Mouse (Mus musculus): ENCODE data around the gene Serping1. TPM values are rescaled to one million over a fixed set of nuclear protein-coding genes. Genes with fewer than 3 reads are reported as not detected.
"Not testable (repeated sequence)": the region's sequence is repeated elsewhere in the genome, so short reads cannot be mapped to it uniquely, and the experiment has no call there.

The Serping1 gene
- total and polyA plus RNA-seq, 3 experiments = not detected

GRCm38 (mm10) chr2:84731206-84731605 is 44.0 kb downstream of the Serping1 start:
- Histone ChIP-seq H3K9me3 (replicated peaks; ENCODE audit: low read length) (no peaks in the 10 kb centered on the region), H3K9ac (ENCODE audit: insufficient read depth, low read depth) (no peak overlapping the region), H3K27me3 (replicated peaks) (peaks cover 11% of the 10 kb centered on the region), H3K4me3 (replicated peaks in 1 of 3; ENCODE audit: low read depth in 2 of 3, low read length in 2 of 3, poor library complexity in 1 of 3) (no peak overlapping the region), H3K4me2 (ENCODE audit: insufficient read depth, low read depth, poor library complexity, severe bottlenecking) (no peak overlapping the region), H3K4me1 (ENCODE audit: control insufficient read depth in 1 of 2, insufficient read depth in 2 of 2) (peaks cover 3% of the 10 kb centered on the region in 2 experiments; a peak in 3 of 4 replicates), H3K79me2 (replicated peaks; ENCODE audit: control insufficient read depth, extremely low read depth, insufficient read depth, poor library complexity, severe bottlenecking) (peaks cover 8% of the 10 kb centered on the region), H3K27ac (ENCODE audit: insufficient read depth, low read depth) (no peak overlapping the region), H3K36me3 (replicated peaks in 1 of 2; ENCODE audit: control insufficient read depth in 1 of 2, insufficient read depth in 1 of 2, low read length in 1 of 2) (no peaks in the 10 kb centered on the region)
- DNase-seq (ENCODE audit: extremely low read depth) = no peak
- in situ Hi-C loops (cut with MboI; ENCODE audit: low pct_ligation_motif_present, low pct_unique_long_range_greater_than_20kb, low sequenced_read_pairs) = no loop called here
- dilution Hi-C loops (cut with MboI; ENCODE audit: extremely low pct_ligation_motif_present, extremely low pct_unique_long_range_greater_than_20kb, low sequenced_read_pairs) = no loop called here
- TF ChIP-seq E2F4 (IDR thresholded peaks at IDR 0.05; ENCODE audit: insufficient replicate concordance, low read depth, low read length) (no peak), PAX5 (IDR thresholded peaks at IDR 0.05; ENCODE audit: low read length) (no peak), EP300 (IDR thresholded peaks at IDR 0.05; ENCODE audit: low read length) (no peak), ZKSCAN1 (IDR thresholded peaks at IDR 0.05; ENCODE audit: borderline replicate concordance, low read depth, low read length) (no peak), JUND (conservative IDR thresholded peaks at IDR 0.05; ENCODE audit: low read depth, low read length) (no peak), TCF12 (IDR thresholded peaks at IDR 0.05; ENCODE audit: low read depth, low read length) (no peak), RCOR1 (conservative IDR thresholded peaks at IDR 0.05; ENCODE audit: low read depth, low read length) (no peak), MXI1 (IDR thresholded peaks at IDR 0.05; ENCODE audit: low read depth, low read length) (no peak), MAFK (IDR thresholded peaks at IDR 0.05; ENCODE audit: insufficient replicate concordance, low read length) (no peak), IRF4 (IDR thresholded peaks at IDR 0.05; ENCODE audit: low read depth, low read length) (no peak), ELF1 (IDR thresholded peaks at IDR 0.05; ENCODE audit: low read depth, low read length) (no peak), JUN (IDR thresholded peaks at IDR 0.05; ENCODE audit: insufficient read depth, low read depth, low read length) (no peak), ETS1 (conservative IDR thresholded peaks at IDR 0.05; ENCODE audit: low read depth, low read length) (no peak)

GRCm38 (mm10) chr2:84728191-84728590 is 47.1 kb downstream of the Serping1 start:
- dilution Hi-C loops (cut with MboI; ENCODE audit: extremely low pct_ligation_motif_present, extremely low pct_unique_long_range_greater_than_20kb, low sequenced_read_pairs); DNase-seq (ENCODE audit: extremely low read depth); H3K4me2 ChIP-seq (ENCODE audit: insufficient read depth, low read depth, poor library complexity, severe bottlenecking); in situ Hi-C loops (cut with MboI; ENCODE audit: low pct_ligation_motif_present, low pct_unique_long_range_greater_than_20kb, low sequenced_read_pairs); H3K27ac ChIP-seq (ENCODE audit: insufficient read depth, low read depth); H3K27me3 ChIP-seq (replicated peaks); H3K9me3 ChIP-seq (replicated peaks; ENCODE audit: low read length): not testable (repeated sequence)
- H3K4me1 ChIP-seq (ENCODE audit: control insufficient read depth in 1 of 2, insufficient read depth in 2 of 2) = peaks cover 8 to 33% of the 10 kb centered on the region in 2 experiments
- H3K4me3 ChIP-seq (replicated peaks in 1 of 3; ENCODE audit: low read depth in 2 of 3, low read length in 2 of 3, poor library complexity in 1 of 3) = peak overlapping the region in 1 of 3 experiments; percentile 76
- H3K9ac ChIP-seq (ENCODE audit: insufficient read depth, low read depth) = peak overlapping the region; percentile 98; the same call in 1 of the 2 replicates
- peaks cover 16 to 27% of the 10 kb centered on the region in 2 experiments for H3K36me3 ChIP-seq (replicated peaks in 1 of 2; ENCODE audit: control insufficient read depth in 1 of 2, insufficient read depth in 1 of 2, low read length in 1 of 2)
- H3K79me2 ChIP-seq (replicated peaks; ENCODE audit: control insufficient read depth, extremely low read depth, insufficient read depth, poor library complexity, severe bottlenecking) = peaks cover 30% of the 10 kb centered on the region

Measured in CH12.LX (cell line).